Mouse (Mus musculus): ENCODE results near the gene Sgta. TPM values are rescaled to one million over a fixed set of nuclear protein-coding genes. Genes with fewer than 3 reads are reported as not detected.

Sgta gene
- polyA plus RNA-seq (2014; fragmentation: Illumina TruSeq; extraction: RNeasy Lipid Tissue Mini Kit (QIAGEN cat#74804); ENCODE audit: low read depth, low replicate concordance), result 2.3 TPM

DNA sequence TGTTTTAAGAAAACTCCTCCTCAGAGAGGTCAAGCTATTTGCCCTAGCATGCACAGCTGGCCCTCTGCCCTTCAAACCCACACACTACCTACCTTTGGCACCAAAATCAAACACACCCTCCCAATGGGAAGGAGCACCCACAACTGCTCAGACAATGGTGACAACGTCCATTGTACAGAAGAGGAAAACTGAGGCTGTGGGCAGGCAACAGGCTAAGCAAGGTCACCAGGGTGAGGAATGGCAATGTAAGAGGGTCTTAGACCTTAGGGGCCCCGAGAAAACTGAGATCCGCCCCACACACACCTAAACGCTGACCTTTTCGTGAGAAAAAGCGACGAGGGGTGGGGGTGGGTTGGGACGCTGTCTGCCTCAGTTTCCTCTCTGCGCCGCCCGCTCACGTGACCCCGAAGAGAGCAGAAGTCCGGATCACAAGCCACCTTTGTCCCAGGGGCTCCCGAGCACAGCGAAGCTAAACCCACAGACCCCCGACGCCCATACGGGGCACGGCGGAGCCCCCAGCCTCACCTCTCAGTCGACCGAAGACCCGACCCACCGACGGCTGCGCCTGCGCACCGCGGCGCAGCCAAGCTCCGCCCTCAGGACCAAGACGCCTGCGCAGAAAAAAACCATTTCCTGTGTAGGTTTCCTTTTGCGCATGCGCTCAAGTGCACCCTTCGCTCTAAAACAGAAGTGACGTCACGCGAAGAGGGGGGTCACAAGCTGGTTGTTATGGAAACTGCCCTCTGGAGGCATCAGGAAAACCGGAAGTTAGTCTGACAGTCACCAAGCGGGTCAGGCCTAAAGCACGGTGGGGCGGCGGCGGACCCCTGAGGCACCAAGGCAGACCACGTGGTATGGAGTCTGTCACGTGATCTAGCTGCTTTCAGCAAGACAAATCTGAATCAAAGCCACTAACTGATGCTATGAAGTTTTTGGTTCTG lies at the start of gene Sgta:
Gene Sgta (minus strand): TSS at position 579 of the 941 bp plus-strand sequence.

DNA sequence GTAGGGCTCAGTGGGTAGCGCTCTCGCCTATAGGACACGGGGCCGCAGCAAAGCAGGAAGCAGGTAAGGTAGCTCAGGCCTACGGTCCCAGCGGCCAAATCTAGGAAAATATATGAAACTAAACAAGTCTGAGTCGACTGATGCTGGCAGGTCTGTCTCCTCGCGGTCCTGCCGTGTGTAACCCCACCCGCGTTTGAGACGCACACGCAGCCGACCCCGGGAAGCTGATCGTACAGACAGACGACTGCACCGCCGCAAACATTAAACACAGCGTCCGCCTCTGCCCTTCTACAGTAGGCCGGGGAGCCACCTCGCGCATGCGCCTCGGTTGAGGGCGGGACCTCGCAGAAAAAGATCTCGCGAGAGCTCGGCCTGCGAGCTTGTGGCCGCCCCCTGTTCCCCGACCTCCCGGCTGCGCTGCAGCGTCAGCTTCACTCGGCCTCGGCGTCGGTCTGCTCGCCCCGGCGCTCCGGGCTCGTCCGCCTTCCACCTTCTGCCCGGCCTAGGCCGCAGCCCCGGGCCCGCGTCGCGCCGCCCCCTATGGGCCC lies 45.7 kb upstream of the Sgta start, which contains the start of gene Map2k2:
Gene Map2k2 (plus strand): TSS at position 351 of the 548 bp plus-strand sequence.

DNA sequence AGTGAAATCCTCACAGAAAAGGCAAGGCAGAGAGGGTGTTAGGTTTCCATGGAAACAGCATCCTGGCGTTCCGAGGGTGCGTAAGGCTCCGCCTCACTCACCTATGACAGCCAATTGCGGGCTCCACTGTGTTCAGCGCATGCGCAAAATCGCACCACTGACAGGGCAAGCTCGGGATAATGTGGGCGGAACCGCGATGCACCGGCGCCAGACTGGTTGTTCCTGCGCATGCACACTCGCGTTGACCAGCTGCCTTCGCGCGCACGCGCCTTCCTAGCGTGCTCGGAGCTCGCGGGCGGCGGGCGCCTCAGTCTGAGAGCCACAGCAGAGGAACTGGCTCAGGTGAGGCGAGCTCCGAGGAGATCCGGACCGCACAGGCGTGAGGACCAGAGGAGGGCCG lies 9.9 kb upstream of the Sgta start, which contains the start of gene Thop1:
Gene Thop1 (plus strand): TSS at position 200 of the 400 bp plus-strand sequence.

DNA sequence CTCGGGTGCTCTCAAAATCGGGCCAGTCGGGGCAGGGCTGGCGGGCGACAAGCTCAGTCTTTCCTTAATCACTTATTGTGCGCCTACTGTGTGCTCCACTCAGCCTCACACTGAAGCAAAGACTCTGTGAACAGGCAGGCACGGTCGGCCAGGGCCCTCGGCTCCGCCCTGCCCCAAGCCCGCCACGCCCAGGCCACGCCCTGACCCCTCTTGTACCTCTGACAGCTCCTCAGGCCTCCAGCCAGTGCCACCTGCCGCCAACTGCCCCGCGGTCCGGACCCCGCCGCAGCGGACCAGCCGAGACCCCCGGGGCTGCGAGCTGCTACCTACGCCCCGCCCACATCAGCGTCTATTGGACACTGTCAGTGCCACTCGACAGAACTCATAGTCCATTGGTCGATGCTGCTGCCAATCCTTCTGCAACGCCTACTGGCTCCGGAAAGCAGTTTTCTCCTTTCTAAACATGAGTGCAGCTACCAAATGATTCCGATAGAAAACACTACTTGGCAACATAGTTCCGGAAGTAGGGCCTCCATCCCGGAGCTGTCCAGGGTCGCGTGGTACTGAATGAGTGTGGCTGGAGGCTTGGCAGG lies 22.9 kb downstream of the Sgta start, which contains the start of gene Slc39a3:
Gene Slc39a3 (minus strand): TSS at position 439 of the 593 bp plus-strand sequence.

DNA sequence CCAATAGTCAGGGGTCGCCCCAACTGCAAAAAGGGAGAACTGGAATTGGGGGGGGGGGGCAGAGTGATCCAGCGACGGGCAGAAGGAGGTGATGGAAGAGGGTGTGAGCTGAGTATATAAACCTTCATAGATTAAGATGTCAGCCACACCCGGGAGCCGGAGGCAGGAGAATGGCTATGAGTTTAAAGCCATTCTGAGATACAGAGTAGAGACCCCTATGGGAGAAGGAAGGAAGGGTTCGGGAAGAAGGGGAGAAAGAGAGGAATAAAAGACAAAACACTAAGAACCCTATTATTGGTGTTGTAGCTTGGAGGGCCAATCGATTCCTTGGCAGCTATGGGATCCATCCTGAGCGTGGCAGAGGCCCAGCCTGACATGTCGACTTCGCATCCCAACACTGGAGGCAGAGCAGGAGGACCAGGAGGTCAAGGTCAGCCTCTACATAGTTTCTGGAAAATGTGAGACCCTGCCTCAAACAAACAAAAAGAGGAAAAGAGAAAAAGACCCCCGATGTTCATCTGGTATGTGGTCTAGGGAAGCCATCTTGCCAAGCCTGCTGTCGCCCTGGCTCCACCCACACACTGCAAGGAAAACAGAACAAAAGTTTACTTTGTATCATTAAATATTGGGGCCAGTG lies 34.2 kb downstream of the Sgta start, which contains the start of gene Diras1:
Gene Diras1 (minus strand): TSS at position 24 of the 637 bp plus-strand sequence.

DNA sequence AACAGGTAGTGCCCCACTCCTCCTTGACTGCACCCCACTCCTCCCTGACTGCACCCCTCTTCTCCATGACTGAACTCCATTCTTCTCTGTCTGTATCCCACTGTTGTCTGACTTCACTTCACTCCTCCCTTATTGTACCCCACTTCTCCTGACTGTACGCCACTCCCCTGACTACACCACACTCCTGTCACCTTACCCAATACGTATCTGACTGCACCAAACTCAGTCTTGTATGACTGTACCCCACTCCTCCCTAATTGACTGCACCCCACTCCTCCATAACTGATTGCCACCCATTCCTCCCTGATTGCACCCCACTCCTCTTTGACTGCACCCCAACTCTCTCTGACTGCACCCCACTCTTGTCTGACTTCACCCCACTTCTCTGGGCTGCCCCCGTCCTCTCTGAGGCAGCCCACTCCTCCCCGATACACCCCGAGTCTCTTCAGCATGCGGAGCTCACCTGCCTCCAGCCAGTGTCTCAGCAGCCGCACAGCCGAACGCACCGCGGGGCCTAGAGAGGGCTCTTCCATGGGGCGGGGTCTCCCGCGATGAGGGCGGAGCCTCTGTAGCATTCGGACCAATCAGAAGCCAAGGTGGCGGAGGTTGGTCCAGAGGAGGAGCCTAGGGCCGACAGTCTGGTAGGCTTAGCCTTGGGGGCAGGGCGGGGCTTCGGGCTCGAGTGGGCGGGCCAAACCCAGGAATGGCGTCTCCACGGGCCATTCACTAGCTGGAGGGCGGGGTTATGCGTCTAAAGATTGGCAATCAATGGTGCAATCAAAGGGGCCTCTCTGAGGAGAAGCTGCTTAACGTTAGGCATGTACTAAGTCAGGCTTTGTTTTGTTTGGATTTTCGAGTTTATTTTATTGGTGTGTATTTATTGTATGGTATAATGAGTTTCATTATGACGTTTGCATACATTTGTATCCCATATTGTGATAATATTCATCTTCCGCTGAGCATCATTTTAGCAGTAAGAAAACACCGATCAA lies 45.3 kb downstream of the Sgta start, which contains the start of gene Gng7:
Gene Gng7 (minus strand): TSS at position 553 of the 992 bp plus-strand sequence.

Other genes with a start within 250 kb of the Sgta start
- not detected for gene Jsrp1, start 246.7 kb downstream of the Sgta start, polyA plus RNA-seq (2014; fragmentation: Illumina TruSeq; extraction: RNeasy Lipid Tissue Mini Kit (QIAGEN cat#74804); ENCODE audit: low read depth, low replicate concordance)
- 163 TPM for gene Oaz1, start 233.5 kb downstream of the Sgta start, polyA plus RNA-seq (2014; fragmentation: Illumina TruSeq; extraction: RNeasy Lipid Tissue Mini Kit (QIAGEN cat#74804); ENCODE audit: low read depth, low replicate concordance)
- 0.76 TPM for gene Lingo3, start 216.1 kb downstream of the Sgta start, polyA plus RNA-seq (2014; fragmentation: Illumina TruSeq; extraction: RNeasy Lipid Tissue Mini Kit (QIAGEN cat#74804); ENCODE audit: low read depth, low replicate concordance)
- gene Lsm7, start 205.0 kb downstream of the Sgta start, polyA plus RNA-seq (2014; fragmentation: Illumina TruSeq; extraction: RNeasy Lipid Tissue Mini Kit (QIAGEN cat#74804); ENCODE audit: low read depth, low replicate concordance), result 3.7 TPM
- gene Sppl2b, start 204.9 kb downstream of the Sgta start, polyA plus RNA-seq (2014; fragmentation: Illumina TruSeq; extraction: RNeasy Lipid Tissue Mini Kit (QIAGEN cat#74804); ENCODE audit: low read depth, low replicate concordance), result not detected
- gene Tmprss9, start 188.3 kb downstream of the Sgta start, polyA plus RNA-seq (2014; fragmentation: Illumina TruSeq; extraction: RNeasy Lipid Tissue Mini Kit (QIAGEN cat#74804); ENCODE audit: low read depth, low replicate concordance), result not detected
- gene Timm13, start 159.2 kb downstream of the Sgta start, polyA plus RNA-seq (2014; fragmentation: Illumina TruSeq; extraction: RNeasy Lipid Tissue Mini Kit (QIAGEN cat#74804); ENCODE audit: low read depth, low replicate concordance), result not detected
- 0.23 TPM for gene Lmnb2, start 141.9 kb downstream of the Sgta start, polyA plus RNA-seq (2014; fragmentation: Illumina TruSeq; extraction: RNeasy Lipid Tissue Mini Kit (QIAGEN cat#74804); ENCODE audit: low read depth, low replicate concordance)
- 28.2 TPM for gene Gadd45b, start 130.1 kb downstream of the Sgta start, polyA plus RNA-seq (2014; fragmentation: Illumina TruSeq; extraction: RNeasy Lipid Tissue Mini Kit (QIAGEN cat#74804); ENCODE audit: low read depth, low replicate concordance)
- gene Gng7, start 45.2 kb downstream of the Sgta start, polyA plus RNA-seq (2014; fragmentation: Illumina TruSeq; extraction: RNeasy Lipid Tissue Mini Kit (QIAGEN cat#74804); ENCODE audit: low read depth, low replicate concordance), result 10.1 TPM
- 0.93 TPM for gene Diras1, start 34.5 kb downstream of the Sgta start, polyA plus RNA-seq (2014; fragmentation: Illumina TruSeq; extraction: RNeasy Lipid Tissue Mini Kit (QIAGEN cat#74804); ENCODE audit: low read depth, low replicate concordance)
- gene Slc39a3, start 22.8 kb downstream of the Sgta start, polyA plus RNA-seq (2014; fragmentation: Illumina TruSeq; extraction: RNeasy Lipid Tissue Mini Kit (QIAGEN cat#74804); ENCODE audit: low read depth, low replicate concordance), result 1.7 TPM
- not detected for gene Thop1, start 9.9 kb upstream of the Sgta start, polyA plus RNA-seq (2014; fragmentation: Illumina TruSeq; extraction: RNeasy Lipid Tissue Mini Kit (QIAGEN cat#74804); ENCODE audit: low read depth, low replicate concordance)
- not detected for gene Creb3l3, start 38.7 kb upstream of the Sgta start, polyA plus RNA-seq (2014; fragmentation: Illumina TruSeq; extraction: RNeasy Lipid Tissue Mini Kit (QIAGEN cat#74804); ENCODE audit: low read depth, low replicate concordance)
- 3.4 TPM for gene Map2k2, start 45.7 kb upstream of the Sgta start, polyA plus RNA-seq (2014; fragmentation: Illumina TruSeq; extraction: RNeasy Lipid Tissue Mini Kit (QIAGEN cat#74804); ENCODE audit: low read depth, low replicate concordance)
- gene Zbtb7a, start 75.0 kb upstream of the Sgta start, polyA plus RNA-seq (2014; fragmentation: Illumina TruSeq; extraction: RNeasy Lipid Tissue Mini Kit (QIAGEN cat#74804); ENCODE audit: low read depth, low replicate concordance), result 28.7 TPM
- not detected for gene Pias4, start 107.7 kb upstream of the Sgta start, polyA plus RNA-seq (2014; fragmentation: Illumina TruSeq; extraction: RNeasy Lipid Tissue Mini Kit (QIAGEN cat#74804); ENCODE audit: low read depth, low replicate concordance)
- gene Eef2, start 116.5 kb upstream of the Sgta start, polyA plus RNA-seq (2014; fragmentation: Illumina TruSeq; extraction: RNeasy Lipid Tissue Mini Kit (QIAGEN cat#74804); ENCODE audit: low read depth, low replicate concordance), result 13.2 TPM
- gene Dapk3, start 122.8 kb upstream of the Sgta start, polyA plus RNA-seq (2014; fragmentation: Illumina TruSeq; extraction: RNeasy Lipid Tissue Mini Kit (QIAGEN cat#74804); ENCODE audit: low read depth, low replicate concordance), result not detected
- gene 4930442H23Rik, start 123.7 kb upstream of the Sgta start, polyA plus RNA-seq (2014; fragmentation: Illumina TruSeq; extraction: RNeasy Lipid Tissue Mini Kit (QIAGEN cat#74804); ENCODE audit: low read depth, low replicate concordance), result not detected
- not detected for gene Nmrk2, start 141.9 kb upstream of the Sgta start, polyA plus RNA-seq (2014; fragmentation: Illumina TruSeq; extraction: RNeasy Lipid Tissue Mini Kit (QIAGEN cat#74804); ENCODE audit: low read depth, low replicate concordance)
- gene Atcay, start 170.7 kb upstream of the Sgta start, polyA plus RNA-seq (2014; fragmentation: Illumina TruSeq; extraction: RNeasy Lipid Tissue Mini Kit (QIAGEN cat#74804); ENCODE audit: low read depth, low replicate concordance), result 0.41 TPM
- gene Zfr2, start 173.0 kb upstream of the Sgta start, polyA plus RNA-seq (2014; fragmentation: Illumina TruSeq; extraction: RNeasy Lipid Tissue Mini Kit (QIAGEN cat#74804); ENCODE audit: low read depth, low replicate concordance), result 1.2 TPM
- not detected for gene Matk, start 192.8 kb upstream of the Sgta start, polyA plus RNA-seq (2014; fragmentation: Illumina TruSeq; extraction: RNeasy Lipid Tissue Mini Kit (QIAGEN cat#74804); ENCODE audit: low read depth, low replicate concordance)
- gene Mrpl54, start 206.8 kb upstream of the Sgta start, polyA plus RNA-seq (2014; fragmentation: Illumina TruSeq; extraction: RNeasy Lipid Tissue Mini Kit (QIAGEN cat#74804); ENCODE audit: low read depth, low replicate concordance), result 2.1 TPM
- 0.93 TPM for gene Apba3, start 206.8 kb upstream of the Sgta start, polyA plus RNA-seq (2014; fragmentation: Illumina TruSeq; extraction: RNeasy Lipid Tissue Mini Kit (QIAGEN cat#74804); ENCODE audit: low read depth, low replicate concordance)
- gene Tjp3, start 231.4 kb upstream of the Sgta start, polyA plus RNA-seq (2014; fragmentation: Illumina TruSeq; extraction: RNeasy Lipid Tissue Mini Kit (QIAGEN cat#74804); ENCODE audit: low read depth, low replicate concordance), result not detected
- gene Pip5k1c, start 232.8 kb upstream of the Sgta start, polyA plus RNA-seq (2014; fragmentation: Illumina TruSeq; extraction: RNeasy Lipid Tissue Mini Kit (QIAGEN cat#74804); ENCODE audit: low read depth, low replicate concordance), result 2.7 TPM